Mouse (Mus musculus) bone marrow, adult 2 months (tissue): ENCODE results near the gene 1700025C18Rik.

ENCODE experiments used
- CTCF ChIP-seq: fragments of 200-500 bp; IDR thresholded peaks from 2 replicates; pipeline ENCODE4 v1.5.1; 2011; ENCODE audit warnings: low read length, control low read depth; ENCODE audit not compliant: control insufficient read depth, insufficient read depth
- POLR2A ChIP-seq: fragments of 200-500 bp; IDR thresholded peaks from 2 replicates; pipeline ENCODE4 v1.6.1; 2011; ENCODE audit warnings: low read depth, mild to moderate bottlenecking, control low read depth, low read length, borderline replicate concordance; ENCODE audit not compliant: control insufficient read depth

DNA sequence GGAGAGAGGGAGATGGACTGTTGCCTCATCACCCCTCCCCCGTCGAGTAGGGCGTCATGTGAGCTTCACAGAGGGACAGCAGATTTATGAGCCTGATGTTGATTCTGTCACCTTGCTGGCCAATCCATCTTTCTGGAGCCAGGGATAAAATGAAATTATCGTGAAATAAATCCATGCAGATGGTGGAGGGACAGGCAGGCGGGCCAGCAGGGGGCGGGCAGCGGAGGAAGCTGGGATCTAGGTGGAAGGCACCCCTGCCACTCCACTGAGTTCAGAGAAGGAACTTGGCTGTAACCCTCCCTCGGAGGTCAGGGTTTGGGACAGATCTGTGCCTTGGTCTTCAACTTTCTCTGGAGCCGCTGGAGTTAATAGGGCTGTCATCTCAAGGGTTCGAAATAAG is 11.9 kb downstream of the 1700025C18Rik start:
- TF ChIP-seq CTCF (no peak), POLR2A (no peak)
